12 mouse cellular contexts compared by ENCODE assay signal in genomic region chr4:12571881-12572280, GRCm38 (mm10).
DNase-seq lines count a peak whose midpoint lies in the region; ATAC-seq and TF ChIP-seq lines count a peak whose summit lies in the region.
"Had no signal": no experiment of that assay in that cellular context is flagged by ENCODE, and none has a peak within 500 bp of the region (broad histone marks: within the 10 kb centered on the region; RNA-seq: fewer than 3 reads in every experiment).

No protein-coding gene starts in this region.

- no peak for DNase-seq in gastrocnemius, adult 2 months
- DNase-seq in gastrocnemius, postnatal 14 days, result no peak
- DNase-seq in lung, adult 2 months, result no peak
- DNase-seq in lung, adult 18-20 months, result no peak
- DNase-seq in lung, postnatal 10 days, result peak; percentile 39
- DNase-seq in spleen, postnatal 36 days (ENCODE audit: low spot score in 2 of 2), result no peak
- DNase-seq: cerebellum, adult 9-11 months; gastrocnemius, postnatal 36 days; thymus, postnatal 36 days had no signal

- no peak for TF ChIP-seq POLR2A in lung, adult 2 months (IDR thresholded peaks at IDR 0.05; ENCODE audit: borderline replicate concordance, extremely low read depth, low read depth, low read length)
- no peak for TF ChIP-seq POLR2A in bone marrow, adult 2 months (IDR thresholded peaks at IDR 0.05; ENCODE audit: borderline replicate concordance, control insufficient read depth, low read depth, low read length)

- no peak overlapping the region for H3K4me2 ChIP-seq in forebrain, embryonic 16.5 days (ENCODE audit: low read length)

- peak; percentile 53 for TF ChIP-seq CTCF in gastrocnemius, adult 2 months (IDR thresholded peaks at IDR 0.05)
- TF ChIP-seq CTCF in lung, adult 2 months (IDR thresholded peaks at IDR 0.05; ENCODE audit: insufficient read depth, low read length), result peak; percentile 32; the same call in 1 of the 2 replicates
- 0 out of 2 replicates have a peak, but pooled peaks have one; percentile 15 for TF ChIP-seq CTCF in bone marrow, adult 2 months (IDR thresholded peaks at IDR 0.05; ENCODE audit: control insufficient read depth, insufficient read depth, low read length)

- H3K27ac ChIP-seq in gastrocnemius, adult 2 months, result no peak overlapping the region
- H3K27ac ChIP-seq in bone marrow, adult 2 months (ENCODE audit: control insufficient read depth, insufficient read depth, low read depth, low read length, poor library complexity), result no peak overlapping the region
- H3K27ac ChIP-seq in forebrain, embryonic 16.5 days (ENCODE audit: low read length), result no peak overlapping the region
- H3K27ac ChIP-seq: macrophage had no signal

- no peaks in the 10 kb centered on the region for H3K27me3 ChIP-seq in forebrain, embryonic 16.5 days (replicated peaks; ENCODE audit: control insufficient read depth, insufficient read depth, low read length)

- intact Hi-C loops in gastrocnemius, adult 2 months (cut with DNase I), result no loop called here
- intact Hi-C loops in gastrocnemius, postnatal 14 days (cut with DNase I; ENCODE audit: low total_unique reads), result no loop called here

- no peaks in the 10 kb centered on the region; the same call in 1 of the 2 replicates for H3K4me1 ChIP-seq in lung, adult 2 months (ENCODE audit: control insufficient read depth, insufficient read depth, low read length)
- H3K4me1 ChIP-seq in bone marrow, adult 2 months (ENCODE audit: control insufficient read depth, insufficient read depth, low read length), result no peaks in the 10 kb centered on the region
- no peaks in the 10 kb centered on the region for H3K4me1 ChIP-seq in forebrain, embryonic 16.5 days (replicated peaks; ENCODE audit: control insufficient read depth, insufficient read depth, low read length)

- no peaks in the 10 kb centered on the region for H3K9me3 ChIP-seq in forebrain, embryonic 16.5 days (ENCODE audit: control insufficient read depth, low read length)

- H3K4me3 ChIP-seq in gastrocnemius, adult 2 months, result no peak overlapping the region
- no peak overlapping the region for H3K4me3 ChIP-seq in lung, adult 2 months (replicated peaks; ENCODE audit: extremely low read depth, low read depth, low read length)
- no peak overlapping the region for H3K4me3 ChIP-seq in bone marrow, adult 2 months (replicated peaks; ENCODE audit: control insufficient read depth, low read depth, low read length)
- no peak overlapping the region for H3K4me3 ChIP-seq in forebrain, embryonic 16.5 days (replicated peaks; ENCODE audit: low read length)

- H3K36me3 ChIP-seq in forebrain, embryonic 16.5 days (ENCODE audit: control insufficient read depth, insufficient read depth), result no peaks in the 10 kb centered on the region

- no peak overlapping the region for H3K9ac ChIP-seq in forebrain, embryonic 16.5 days (replicated peaks; ENCODE audit: low read depth, low read length)

- no peak for ATAC-seq in forebrain, embryonic 16.5 days
